Mouse (Mus musculus) embryonic fibroblast, embryonic 13.5 days (primary cell): ENCODE data around the gene Zfp512b.

Experiments used
- CTCF ChIP-seq: IDR thresholded peaks from 2 replicates; pipeline ENCODE4 v1.5.1; 2011; ENCODE audit warnings: mild to moderate bottlenecking, control low read depth, low read length, moderate library complexity, borderline replicate concordance; ENCODE audit not compliant: insufficient read depth
- POLR2A ChIP-seq: IDR thresholded peaks from 2 replicates; pipeline ENCODE4 v1.6.1; 2011; ENCODE audit warnings: low read depth, mild to moderate bottlenecking, control low read depth, low read length, moderate library complexity

DNA sequence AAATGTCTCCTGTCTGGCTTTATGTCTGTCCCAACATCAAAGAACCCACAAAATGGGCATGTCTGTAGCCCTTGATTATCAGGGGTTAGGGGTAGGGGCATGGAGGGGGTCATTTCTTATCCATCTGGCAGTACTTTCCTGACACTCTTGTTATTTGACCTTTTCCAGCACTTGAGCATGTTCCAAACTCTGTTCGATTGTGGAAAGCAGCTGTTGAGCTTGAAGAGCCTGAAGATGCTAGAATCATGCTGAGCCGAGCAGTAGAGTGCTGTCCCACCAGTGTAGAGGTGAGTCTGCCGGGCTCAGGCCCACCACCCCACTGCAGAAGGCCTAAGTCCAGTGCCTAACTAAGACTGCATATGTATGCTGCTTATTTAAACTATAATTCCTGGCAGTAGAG is 43.3 kb upstream of the Zfp512b start:
- TF ChIP-seq POLR2A (no peak), CTCF (no peak)
